Comparison of ENCODE assay signal across 34 mouse cellular contexts in genomic region chr6:140339731-140340130, GRCm38 (mm10).
"Had no signal": no experiment of that assay in that cellular context is flagged by ENCODE, and none has a peak within 500 bp of the region (broad histone marks: within the 10 kb centered on the region; RNA-seq: fewer than 3 reads in every experiment).

No protein-coding gene starts in this region.

- H3K36me3 ChIP-seq: heart, embryonic 13.5 days; heart, embryonic 15.5 days; hindbrain, embryonic 10.5 days; hindbrain, embryonic 12.5 days; hindbrain, embryonic 13.5 days; hindbrain, embryonic 15.5 days; intestine, embryonic 15.5 days; kidney, embryonic 15.5 days had no signal

- H3K4me3 ChIP-seq: heart, embryonic 13.5 days; heart, embryonic 15.5 days; hindbrain, embryonic 10.5 days; hindbrain, embryonic 12.5 days; hindbrain, embryonic 13.5 days; hindbrain, embryonic 15.5 days; intestine, embryonic 15.5 days; kidney, embryonic 15.5 days; layer of hippocampus, adult 2 months; left cerebral cortex, adult 2 months had no signal

- ATAC-seq: hindbrain, embryonic 16.5 days; hindbrain, postnatal 0 days; inflammation-experienced regulatory T-cells, adult 6 months; intestine, embryonic 15.5 days; intestine, embryonic 16.5 days; intestine, postnatal 0 days had no signal

- H3K27me3 ChIP-seq: heart, embryonic 13.5 days; heart, embryonic 15.5 days; hindbrain, embryonic 12.5 days; hindbrain, embryonic 13.5 days; hindbrain, embryonic 15.5 days; intestine, embryonic 15.5 days; kidney, embryonic 15.5 days had no signal

- H3K9ac ChIP-seq: heart, embryonic 13.5 days; heart, embryonic 15.5 days; hindbrain, embryonic 12.5 days; hindbrain, embryonic 13.5 days; hindbrain, embryonic 14.5 days; hindbrain, embryonic 15.5 days; intestine, embryonic 15.5 days; kidney, embryonic 15.5 days had no signal

- H3K9me3 ChIP-seq: heart, embryonic 13.5 days; heart, embryonic 15.5 days; hindbrain, embryonic 10.5 days; hindbrain, embryonic 12.5 days; hindbrain, embryonic 13.5 days; hindbrain, embryonic 15.5 days; intestine, embryonic 15.5 days; kidney, embryonic 15.5 days had no signal

- H3K4me2 ChIP-seq: heart, embryonic 11.5 days; heart, embryonic 13.5 days; heart, embryonic 15.5 days; hindbrain, embryonic 12.5 days; hindbrain, embryonic 13.5 days; hindbrain, embryonic 14.5 days; hindbrain, embryonic 15.5 days; intestine, embryonic 15.5 days; kidney, embryonic 15.5 days had no signal

- DNase-seq: heart, postnatal 10 days; heart, postnatal 14 days; heart, postnatal 36 days; heart, postnatal 4 days; kidney, adult 11 months; kidney, adult 18-20 months; kidney, adult 2 months; kidney, adult 8-10 months; kidney, adult 9 months; kidney, postnatal 10 days; kidney, postnatal 14 days; kidney, postnatal 25 days; kidney, postnatal 36 days; kidney, postnatal 4 days; layer of hippocampus, adult 9-11 months; layer of hippocampus, postnatal 36 days had no signal

- H3K27ac ChIP-seq: heart, embryonic 13.5 days; heart, embryonic 15.5 days; hindbrain, embryonic 10.5 days; hindbrain, embryonic 12.5 days; hindbrain, embryonic 13.5 days; hindbrain, embryonic 14.5 days; hindbrain, embryonic 15.5 days; hindbrain, postnatal 0 days; intestine, embryonic 15.5 days; kidney, postnatal 0 days; layer of hippocampus, adult 2 months; left cerebral cortex, adult 2 months had no signal
